Mouse (Mus musculus) liver, adult 2 months (tissue): ENCODE measurements around the gene Olfr114.

Experiments used
- CTCF ChIP-seq: fragments of 200-500 bp; IDR thresholded peaks from 2 replicates; pipeline ENCODE4 v1.5.1; 2011; ENCODE audit warnings: low read depth, low read length, control low read depth
- POLR2A ChIP-seq: fragments of 200-500 bp; IDR thresholded peaks from 2 replicates; pipeline ENCODE4 v1.6.1; 2011; ENCODE audit warnings: low read length, control low read depth; ENCODE audit not compliant: insufficient read depth; ENCODE audit errors: extremely low read depth

DNA sequence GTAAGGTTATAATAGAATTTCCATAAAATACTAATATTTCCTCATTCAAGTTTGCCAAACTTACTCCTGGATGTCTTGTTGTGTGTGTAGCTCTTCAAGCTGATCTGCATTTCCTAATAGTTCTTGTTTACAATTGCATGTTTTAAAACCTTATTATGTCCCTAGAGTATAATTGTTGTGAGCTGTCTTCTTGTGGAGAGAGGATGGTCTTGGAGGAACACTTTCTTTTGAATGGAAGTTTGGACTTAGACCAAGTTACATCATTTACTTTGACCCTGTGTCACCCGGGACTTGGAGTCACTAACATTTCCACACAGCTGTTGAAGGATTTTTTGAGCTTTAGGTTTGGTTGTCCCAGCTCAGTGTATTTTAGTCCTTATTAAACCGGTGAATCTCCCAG lies 34.5 kb upstream of the Olfr114 start, which contains the start of the genes Olfr115 and Olfr116:
- no peak for TF ChIP-seq CTCF
- no peak for TF ChIP-seq POLR2A
